Mouse (Mus musculus): Measurements from ENCODE around the gene Tas1r2.

The Tas1r2 gene

DNA sequence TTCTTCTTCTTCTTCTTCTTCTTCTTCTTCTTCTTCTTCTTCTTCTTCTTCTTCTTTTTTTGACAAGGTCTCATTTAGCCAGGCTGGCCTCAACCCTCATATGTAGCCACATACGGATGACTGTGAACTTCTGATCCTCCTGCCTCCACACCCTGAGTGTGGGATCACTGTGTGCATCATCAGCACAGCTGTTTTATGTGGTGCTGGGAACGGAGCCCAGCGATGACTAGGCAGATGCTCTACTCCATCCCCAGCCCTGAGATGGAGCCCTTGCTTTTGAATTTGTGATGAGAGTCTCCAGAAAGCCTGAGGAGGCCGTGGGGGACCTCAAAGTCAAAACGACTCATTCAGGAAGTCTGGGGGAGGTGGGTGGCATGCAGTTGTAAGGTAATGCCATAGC, 65.6 kb downstream of the Tas1r2 start:
- ChIA-PET POLR2A (no interaction called here), CTCF (no interaction called here)

All from embryonic stem cell, embryonic (primary cell).